Mouse (Mus musculus) left cerebral cortex, postnatal 4 days (tissue): ENCODE data around the gene Rpl6. TPM values are rescaled to one million over a fixed set of nuclear protein-coding genes. Genes with fewer than 3 reads are reported as not detected.

ENCODE experiments used
- DNase-seq: peaks from one replicate; pipeline ENCODE4 v3.0.0-alpha.2; 2022
- intact Hi-C: fragments of 180-260 bp; cut with DNase I; formaldehyde crosslinking; loops from one replicate; pipeline ENCODE4 v1.15.1; 2025
- total RNA-seq, 2 experiments: library from RNA; stranded (reverse); gene quantifications; 2 replicates each; pipeline ENCODE4 v1.2.3; 2021

Rpl6 gene
- total RNA-seq, 2 experiments from 2014 or later, result 639 to 650 TPM

- intact Hi-C loops, result no loop called here
Observed at GRCm38 (mm10) chr5:121249693-121250092, 45.4 kb downstream of the Rpl6 start.

DNA sequence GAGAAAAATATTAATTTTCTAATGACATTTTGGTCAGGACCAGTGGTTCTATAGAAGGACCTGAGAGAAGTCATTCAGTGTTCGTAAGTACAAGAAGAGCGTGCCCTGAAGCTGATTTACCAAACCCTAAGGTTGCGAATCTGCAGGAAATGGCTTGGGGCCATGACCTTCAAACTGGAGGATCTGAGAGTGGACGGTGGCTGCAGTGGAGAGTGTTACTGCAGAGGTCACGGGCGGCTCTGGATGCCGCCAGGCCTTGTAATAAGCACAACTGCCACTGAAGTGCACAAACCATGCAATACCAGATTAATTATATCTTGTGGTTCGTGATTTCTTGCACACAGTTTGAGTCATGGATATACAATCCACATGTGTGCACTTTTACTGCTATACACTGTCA, 47.5 kb downstream of the Rpl6 start:
- intact Hi-C loops, result no loop called here

More at GRCm38 (mm10) chr5:121249693-121250092, 45.4 kb downstream of the Rpl6 start:
- DNase-seq, result no peak

GRCm38 (mm10) chr5:121253816-121254497, 49.7 kb downstream of the Rpl6 start:
- intact Hi-C loops, result no loop called here
- DNase-seq, result no peak

More for the DNA sequence above, 47.5 kb downstream of the Rpl6 start:
- DNase-seq, result no peak

DNA sequence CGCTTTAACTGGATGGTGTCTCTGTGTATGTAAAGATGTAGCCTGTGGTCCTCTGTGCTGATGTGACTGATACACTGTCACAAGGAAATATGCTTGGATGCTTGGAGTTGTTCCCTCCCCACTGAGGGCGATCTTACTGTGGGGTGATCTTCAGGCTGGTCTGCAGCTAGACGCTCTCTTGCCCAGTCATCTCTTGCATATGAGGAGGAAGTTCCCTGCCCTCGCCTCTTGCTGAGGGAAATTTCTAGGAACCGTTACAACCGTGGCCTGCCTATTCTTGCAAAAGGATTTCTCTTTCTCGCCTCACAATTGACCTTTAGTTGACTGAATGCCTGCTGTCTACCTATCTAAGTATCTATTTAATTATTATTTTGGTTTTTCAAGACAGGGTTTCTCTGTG, 50.7 kb downstream of the Rpl6 start:
- intact Hi-C loops, result no loop called here
- DNase-seq, result no peak

Other genes starting within 250 kb of the Rpl6 start
- 100 to 1,000 TPM; 104 TPM for gene Rph3a, start 194.4 kb upstream of the Rpl6 start, total RNA-seq
- gene Ptpn11, start 13.1 kb upstream of the Rpl6 start, total RNA-seq, result 10 to 100 TPM; 74.1 to 76.3 TPM
- gene Hectd4, start 15.7 kb downstream of the Rpl6 start, total RNA-seq, result 100 to 1,000 TPM; 202 to 219 TPM
- gene Trafd1, start 181.2 kb downstream of the Rpl6 start, total RNA-seq, result 100 to 1,000 TPM; 111 to 120 TPM
- gene Naa25, start 193.5 kb downstream of the Rpl6 start, total RNA-seq, result 10 to 100 TPM; 49.3 to 51.0 TPM
- gene Tmem116, start 247.4 kb downstream of the Rpl6 start, total RNA-seq, result 1 to 10 TPM; 1.9 TPM
- 100 to 1,000 TPM; 159 to 164 TPM for gene Erp29, start 248.0 kb downstream of the Rpl6 start, total RNA-seq